In the genomic region with DNA sequence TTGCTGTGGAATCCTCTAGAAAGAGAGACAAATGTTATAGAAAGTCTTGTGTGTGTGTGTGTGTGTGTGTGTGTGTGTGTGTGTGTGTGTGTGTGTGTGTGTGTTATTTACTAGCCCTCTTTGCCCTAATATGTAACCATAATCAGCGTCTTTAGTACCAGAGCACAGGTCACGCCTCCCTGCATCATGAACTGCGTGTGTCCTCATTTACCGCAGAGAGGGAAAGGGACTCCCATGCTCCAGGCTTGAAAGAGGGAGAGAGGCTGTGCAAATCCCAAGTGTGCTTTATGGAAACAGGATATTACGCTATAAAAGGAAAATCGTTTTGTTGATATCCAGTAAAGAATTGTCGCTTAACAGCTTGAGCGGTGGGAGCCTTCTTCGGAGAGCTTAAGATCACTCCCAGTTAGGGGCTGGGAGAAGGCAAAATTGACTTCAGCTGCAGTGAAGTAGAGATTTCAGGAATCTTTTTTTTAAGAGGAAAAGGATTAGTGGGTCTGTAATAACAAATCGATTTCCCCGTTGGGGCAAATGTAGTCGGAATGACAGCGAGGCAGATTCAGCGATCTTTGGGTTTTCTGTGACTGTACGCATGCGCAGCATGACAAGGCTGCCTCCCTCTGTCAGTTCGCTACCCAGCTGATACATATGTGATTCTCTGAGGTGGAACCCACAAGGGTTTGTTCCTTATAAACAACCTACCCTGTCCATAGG, we compare ENCODE assay signal across 8 mouse cellular contexts.
A peak's percentile ranks its signal among the peaks of the same experiment; 100 is the strongest.
DNase-seq lines count a peak whose midpoint lies in the region; ATAC-seq and TF ChIP-seq lines count a peak whose summit lies in the region.

No protein-coding gene starts in this region.

- DNase-seq in gastrocnemius, adult 2 months, result no peak
- DNase-seq in gastrocnemius, adult 8-10 months (ENCODE audit: low spot score in 2 of 2), result no peak
- DNase-seq in cerebellum, postnatal 14 days, result peak; percentile 22 to 40
- DNase-seq in heart, postnatal 0 days (ENCODE audit: low spot score), result peak; percentile 19
- no peak for DNase-seq in left cerebral cortex, postnatal 14 days (ENCODE audit: low spot score in 2 of 2)
- no peak for DNase-seq in layer of hippocampus, postnatal 14 days (ENCODE audit: low spot score in 2 of 2)
- DNase-seq in adrenal gland, postnatal 25 days, result no peak

- intact Hi-C loops in gastrocnemius, adult 2 months (cut with DNase I), result no loop called here
- intact Hi-C loops in left cerebral cortex, postnatal 14 days (cut with DNase I), result loop anchor here (10.0 kb wide), 1 partner anchor 114 kb away; a partner anchor contains a TSS

- H3K9ac ChIP-seq in heart, postnatal 0 days (replicated peaks; ENCODE audit: low read depth, low read length), result no peak overlapping the region
- H3K9ac ChIP-seq in midbrain, embryonic 12.5 days (replicated peaks), result 0 out of 2 replicates have a peak overlapping the region, but pooled peaks have one; percentile 20

- no peaks in the 10 kb centered on the region for H3K4me1 ChIP-seq in heart, postnatal 0 days (ENCODE audit: control insufficient read depth, insufficient read depth)
- peaks cover 3% of the 10 kb centered on the region; the same call in 1 of the 2 replicates for H3K4me1 ChIP-seq in midbrain, embryonic 12.5 days

- no peak for TF ChIP-seq CTCF in gastrocnemius, adult 2 months (IDR thresholded peaks at IDR 0.05)
- no peak for TF ChIP-seq CTCF in heart, postnatal 0 days (IDR thresholded peaks at IDR 0.05; ENCODE audit: low read depth)

- H3K27me3 ChIP-seq in heart, postnatal 0 days (ENCODE audit: control insufficient read depth, insufficient read depth, low read length), result no peaks in the 10 kb centered on the region
- no peaks in the 10 kb centered on the region for H3K27me3 ChIP-seq in midbrain, embryonic 12.5 days

- peak overlapping the region; percentile 52 for H3K4me2 ChIP-seq in heart, postnatal 0 days (ENCODE audit: low read depth, low read length)
- peak overlapping the region; percentile 46 for H3K4me2 ChIP-seq in midbrain, embryonic 12.5 days (replicated peaks)

- no peak for ATAC-seq in heart, postnatal 0 days (ENCODE audit: insufficient read depth, low read depth)
- no peak for ATAC-seq in midbrain, embryonic 12.5 days (ENCODE audit: low FRiP score, low read depth)

- WGBS in heart, postnatal 0 days, result 35% methylated on average over 17 of the region's 17 CpGs
- 46% methylated on average over 17 of the region's 17 CpGs for WGBS in midbrain, embryonic 12.5 days

- no peak overlapping the region for H3K27ac ChIP-seq in gastrocnemius, adult 2 months
- no peak overlapping the region for H3K27ac ChIP-seq in heart, postnatal 0 days (ENCODE audit: low read depth)
- 0 out of 2 replicates have a peak overlapping the region, but pooled peaks have one; percentile 6 for H3K27ac ChIP-seq in midbrain, embryonic 12.5 days (replicated peaks)

- no peaks in the 10 kb centered on the region for H3K9me3 ChIP-seq in heart, postnatal 0 days (replicated peaks; ENCODE audit: control insufficient read depth, low read length)
- H3K9me3 ChIP-seq in midbrain, embryonic 12.5 days, result no peaks in the 10 kb centered on the region

- no peaks in the 10 kb centered on the region for H3K36me3 ChIP-seq in heart, postnatal 0 days (replicated peaks; ENCODE audit: control insufficient read depth, insufficient read depth, low read length)
- no peaks in the 10 kb centered on the region for H3K36me3 ChIP-seq in midbrain, embryonic 12.5 days

- TF ChIP-seq EP300 in heart, postnatal 0 days (IDR thresholded peaks at IDR 0.05; ENCODE audit: low read depth), result no peak

- H3K4me3 ChIP-seq in gastrocnemius, adult 2 months, result peak overlapping the region; percentile 57
- H3K4me3 ChIP-seq in heart, postnatal 0 days (ENCODE audit: low read depth, low read length), result peak overlapping the region; percentile 32
- peak overlapping the region; percentile 28 for H3K4me3 ChIP-seq in midbrain, embryonic 12.5 days

Comparison
In these comparisons a context has a peak if more than half of its experiments do, and no peak if none do; other contexts are left out.
1. DNase-seq: peak in cerebellum, postnatal 14 days (2 of 2) and heart, postnatal 0 days (single experiment); none in gastrocnemius, adult 2 months (single experiment), gastrocnemius, adult 8-10 months (0 of 2), left cerebral cortex, postnatal 14 days (0 of 2), layer of hippocampus, postnatal 14 days (0 of 2) and adrenal gland, postnatal 25 days (single experiment).
2. Peak in every context shown above with its lines, with median percentiles within 50 percentile points of each other: H3K4me3 ChIP-seq.